Mouse (Mus musculus) heart, adult 9 months (tissue): ENCODE measurements around the gene Cdc42se1.
A peak's percentile ranks its signal among the peaks of the same experiment; 100 is the strongest.

Experiments used
- DNase-seq, 2 experiments: peaks; one replicate each; pipeline ENCODE4 v3.0.0; 2022; ENCODE audit warnings: low spot score in 2 of 2

Cdc42se1 gene

GRCm38 (mm10) chr3:95223041-95223440 is 5.5 kb upstream of the Cdc42se1 start:
- no peak for DNase-seq

DNA sequence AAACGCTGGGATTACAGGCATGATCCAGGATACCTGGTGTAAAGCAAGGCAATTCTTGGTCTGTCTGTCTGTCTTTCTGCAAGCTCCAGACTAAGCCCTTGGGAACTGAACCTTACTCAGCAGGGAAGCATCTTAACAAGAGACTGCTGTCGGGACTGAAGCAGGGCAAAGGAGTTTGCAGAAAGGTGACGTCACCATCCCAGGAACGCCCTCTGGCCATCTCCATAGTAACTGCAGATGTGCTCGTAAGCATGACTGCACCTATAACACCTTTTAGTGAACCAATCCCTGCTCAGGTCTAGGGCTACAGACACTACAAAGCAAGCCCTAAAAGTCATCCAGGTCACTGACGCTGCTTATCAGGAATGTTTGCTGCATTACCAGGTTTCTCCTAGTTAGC is 4.2 kb upstream of the Cdc42se1 start:
- no peak for DNase-seq

GRCm38 (mm10) chr3:95227214-95227613 is 1.3 kb upstream of the Cdc42se1 start:
- no peak for DNase-seq

- DNase-seq: peak in 1 of 2 experiments; percentile 62
These were observed 605 bp downstream of the Cdc42se1 start for GRCm38 (mm10) chr3:95228894-95229780.

GRCm38 (mm10) chr3:95229781-95230494 is 1.4 kb downstream of the Cdc42se1 start:
- DNase-seq: peak; percentile 67 to 78

- DNase-seq: peak in 1 of 2 experiments; percentile 35
These were observed 2.2 kb downstream of the Cdc42se1 start for GRCm38 (mm10) chr3:95230495-95231297.

- no peak for DNase-seq
These were observed 3.0 kb downstream of the Cdc42se1 start, which contains the start of gene Mllt11 for GRCm38 (mm10) chr3:95231298-95232221. Mllt11 (minus strand) TSS chr3:95232171.

GRCm38 (mm10) chr3:95232771-95233170 is 4.2 kb downstream of the Cdc42se1 start:
- DNase-seq: no peak

DNA sequence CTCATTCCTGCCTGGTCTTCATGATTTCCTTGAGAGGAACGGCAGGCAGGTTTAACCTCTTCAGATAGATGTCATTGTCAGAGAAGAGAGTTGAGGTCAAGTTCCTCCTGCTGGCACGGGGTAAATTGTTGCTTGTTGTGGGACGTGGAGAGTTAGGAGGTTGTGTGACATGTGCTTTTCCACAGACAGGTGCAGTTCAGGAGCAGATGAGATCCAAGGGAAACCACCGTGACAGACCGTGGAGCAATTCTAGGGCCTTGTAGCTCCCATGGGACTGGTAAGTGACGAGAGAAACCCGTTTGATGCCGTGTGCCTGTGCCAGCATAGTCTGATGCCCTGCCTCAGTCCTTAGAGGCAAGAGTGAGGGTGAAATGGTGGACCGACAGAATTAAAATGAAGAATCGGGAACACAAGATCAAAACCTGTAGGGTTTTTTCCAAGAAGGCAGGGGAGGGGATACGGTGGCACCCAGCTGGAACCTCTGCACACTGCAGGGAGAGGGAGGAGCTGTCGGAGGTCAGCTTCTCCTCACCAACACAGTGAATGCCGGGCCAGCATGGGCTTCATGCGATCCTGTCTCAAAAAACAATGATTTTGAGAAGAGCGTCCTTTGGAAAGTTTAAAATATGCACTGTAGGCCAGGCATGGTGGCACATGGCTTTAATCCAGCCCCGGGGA is 4.9 kb downstream of the Cdc42se1 start:
- DNase-seq: no peak

- DNase-seq: no peak
These were observed 7.1 kb downstream of the Cdc42se1 start for GRCm38 (mm10) chr3:95235386-95236301.

- DNase-seq: no peak
These were observed 9.1 kb downstream of the Cdc42se1 start for GRCm38 (mm10) chr3:95237541-95238099.

GRCm38 (mm10) chr3:95239022-95239421 is 10.5 kb downstream of the Cdc42se1 start:
- no peak for DNase-seq

DNA sequence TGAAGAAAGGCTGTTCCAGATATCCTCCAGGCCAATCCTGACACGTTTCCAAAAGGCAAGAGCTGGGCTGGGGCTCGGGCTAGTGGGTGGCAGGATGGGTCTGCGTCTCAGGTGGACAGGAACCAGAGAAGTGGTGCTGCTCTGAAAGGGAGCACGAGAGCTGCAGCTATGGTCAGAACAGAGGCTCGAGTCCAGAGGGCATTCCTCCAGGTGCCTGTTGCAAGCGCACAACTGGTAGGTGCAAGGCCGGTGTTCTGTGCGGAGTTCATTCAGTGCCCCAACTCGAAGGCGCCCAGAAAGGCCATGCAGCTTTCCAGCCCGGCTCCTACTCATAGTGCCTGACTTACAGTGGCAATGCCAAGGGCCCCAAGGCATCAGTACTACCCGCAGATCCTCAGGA is 11.4 kb downstream of the Cdc42se1 start:
- no peak for DNase-seq

- DNase-seq: no peak
These were observed 12.4 kb downstream of the Cdc42se1 start for GRCm38 (mm10) chr3:95240900-95241299.

DNA sequence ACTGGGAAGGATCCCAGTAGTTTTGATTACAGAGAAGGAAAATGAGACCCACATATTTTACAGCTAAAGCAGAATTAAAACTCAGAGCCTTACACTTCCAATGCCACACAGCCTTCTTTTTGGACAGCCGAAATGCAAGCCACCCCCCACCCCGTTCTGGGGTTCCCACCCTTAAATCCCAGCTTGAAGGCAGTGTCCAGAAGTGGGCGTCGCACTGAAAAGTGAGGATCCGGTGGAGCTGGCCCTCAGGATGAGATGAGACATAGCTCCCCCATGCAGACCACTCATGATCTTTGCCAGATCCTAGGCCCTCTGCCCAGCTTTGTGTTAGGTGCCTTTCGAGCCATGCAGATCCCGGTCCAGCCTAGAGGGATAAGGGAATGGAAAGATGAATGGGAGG is 13.0 kb downstream of the Cdc42se1 start, which contains the start of gene Gm128:
Gene Gm128 (minus strand): TSS at position 101 of the 400 bp plus-strand sequence.
- DNase-seq: no peak

GRCm38 (mm10) chr3:95243086-95243485 is 14.6 kb downstream of the Cdc42se1 start:
- no peak for DNase-seq

GRCm38 (mm10) chr3:95246465-95247231 is 18.1 kb downstream of the Cdc42se1 start:
- peak; percentile 23 to 29 for DNase-seq
